Mouse (Mus musculus): ENCODE results near the gene Il25.

DNA sequence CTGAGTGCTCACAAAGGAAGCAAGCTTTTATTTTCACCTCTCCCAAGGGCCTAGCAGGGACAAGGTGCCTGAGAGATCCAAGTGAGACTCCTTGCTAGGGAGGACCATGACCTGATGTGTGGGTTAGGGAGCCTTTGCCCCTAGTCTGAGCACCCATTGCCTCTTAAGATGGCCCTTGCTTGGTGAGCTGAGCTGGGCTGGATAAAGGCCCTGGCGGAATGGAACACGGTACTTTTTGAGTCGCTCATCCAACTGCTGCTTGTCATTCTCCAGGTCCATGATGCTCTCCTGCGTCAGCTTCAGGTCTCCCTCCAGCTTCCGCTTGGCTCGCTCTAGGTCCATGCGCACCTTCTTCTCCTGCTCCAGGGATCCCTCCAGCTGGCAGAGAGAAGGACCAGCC, 49.4 kb downstream of the Il25 start:
- TF ChIP-seq POLR2A (IDR thresholded peaks at IDR 0.05; ENCODE audit: low read depth, low read length) (no peak), CTCF (IDR thresholded peaks at IDR 0.05; ENCODE audit: borderline replicate concordance, insufficient read depth, low read length) (no peak)
